Mouse (Mus musculus) ES-Bruce4 (cell line): ENCODE results near the gene Hist2h3c1.

ENCODE experiments used
- CTCF ChIP-seq: IDR thresholded peaks from one replicate; pipeline ENCODE4 v1.8.1; 2011; ENCODE audit warnings: low read depth, low read length
- POLR2A ChIP-seq: IDR thresholded peaks from one replicate; pipeline ENCODE4 v1.8.1; 2011; ENCODE audit warnings: low read length; ENCODE audit not compliant: insufficient read depth

GRCm38 (mm10) chr3:96236834-96237334 is 9.6 kb upstream of the Hist2h3c1 start:
- no peak for TF ChIP-seq POLR2A
- TF ChIP-seq CTCF = no peak
